1 mouse cellular context compared by ENCODE assay signal in genomic region chr2:131262213-131262672, GRCm38 (mm10).
TF ChIP-seq lines count a peak whose summit lies in the region.

Gene Pank2, plus strand, starts transcription at chr2:131262495.

TF ChIP-seq in CH12.LX, 34 proteins besides CTCF, POLR2A, EP300 and RAD21 (continued from another document):
- TF ChIP-seq ZKSCAN1 (IDR thresholded peaks at IDR 0.05; ENCODE audit: borderline replicate concordance, low read depth, low read length) (no peak), CHD2 (IDR thresholded peaks at IDR 0.05; ENCODE audit: low read length) (peak; percentile 89), SMC3 (IDR thresholded peaks at IDR 0.05; ENCODE audit: low read depth, low read length) (peak; percentile 8), MAZ (IDR thresholded peaks at IDR 0.05; ENCODE audit: low read depth, low read length) (peak; percentile 33; the same call in 1 of the 2 replicates), TBP (conservative IDR thresholded peaks at IDR 0.05; ENCODE audit: low read depth, low read length) (peak; percentile 63; the same call in 1 of the 2 replicates), ELF1 (IDR thresholded peaks at IDR 0.05; ENCODE audit: low read depth, low read length) (peak; percentile 70)
